Mouse (Mus musculus) liver, adult 2 months (tissue): Measurements from ENCODE around the gene Htra3.

Experiments used
- CTCF ChIP-seq: fragments of 200-500 bp; IDR thresholded peaks from 2 replicates; pipeline ENCODE4 v1.5.1; 2011; ENCODE audit warnings: low read depth, low read length, control low read depth
- POLR2A ChIP-seq: fragments of 200-500 bp; IDR thresholded peaks from 2 replicates; pipeline ENCODE4 v1.6.1; 2011; ENCODE audit warnings: low read length, control low read depth; ENCODE audit not compliant: insufficient read depth; ENCODE audit errors: extremely low read depth

DNA sequence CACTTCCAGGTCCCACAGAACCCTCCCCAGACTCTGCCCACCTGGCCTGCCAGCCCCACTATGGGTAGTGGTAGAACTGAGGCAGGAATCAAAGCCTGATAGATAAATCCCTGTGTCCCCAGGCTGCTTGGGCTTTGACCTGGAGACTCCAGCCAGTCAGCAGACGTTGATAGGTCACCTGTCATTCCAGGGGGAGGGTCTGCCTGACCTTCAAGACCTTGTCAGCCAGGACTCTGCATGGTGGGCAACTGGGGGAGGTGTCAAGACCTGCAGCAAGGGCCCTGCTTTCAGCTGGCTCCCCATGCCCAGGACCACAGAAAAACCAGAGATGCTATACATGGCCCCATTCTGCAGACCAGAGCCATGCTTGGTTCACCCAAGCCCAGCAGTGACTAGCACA, 7.0 kb downstream of the Htra3 start:
- TF ChIP-seq CTCF (no peak), POLR2A (no peak)
